In genomic region chr13:46173103-46173502, GRCm38 (mm10) we compare ENCODE assay signal across 15 mouse cellular contexts.
DNase-seq lines count a peak whose midpoint lies in the region; ATAC-seq lines count a peak whose summit lies in the region.
"Had no signal": no experiment of that assay in that cellular context is flagged by ENCODE, and none has a peak within 500 bp of the region (broad histone marks: within the 10 kb centered on the region; RNA-seq: fewer than 3 reads in every experiment).

No protein-coding gene starts in this region.

- H3K9me3 ChIP-seq in midbrain, embryonic 13.5 days: no peaks in the 10 kb centered on the region
- H3K9me3 ChIP-seq in midbrain, embryonic 11.5 days (ENCODE audit: control insufficient read depth, low read length): no peaks in the 10 kb centered on the region
- H3K9me3 ChIP-seq in forebrain, embryonic 16.5 days (ENCODE audit: control insufficient read depth, low read length): no peaks in the 10 kb centered on the region
- H3K9me3 ChIP-seq in midbrain, embryonic 15.5 days: no peaks in the 10 kb centered on the region

- H3K36me3 ChIP-seq in midbrain, embryonic 13.5 days: no peaks in the 10 kb centered on the region
- no peaks in the 10 kb centered on the region for H3K36me3 ChIP-seq in midbrain, embryonic 11.5 days (ENCODE audit: control insufficient read depth, insufficient read depth, low read length)
- H3K36me3 ChIP-seq in forebrain, embryonic 16.5 days (ENCODE audit: control insufficient read depth, insufficient read depth): no peaks in the 10 kb centered on the region
- H3K36me3 ChIP-seq in midbrain, embryonic 15.5 days (replicated peaks): no peaks in the 10 kb centered on the region

- H3K4me2 ChIP-seq in midbrain, embryonic 13.5 days (replicated peaks): no peak overlapping the region
- no peak overlapping the region for H3K4me2 ChIP-seq in midbrain, embryonic 11.5 days
- H3K4me2 ChIP-seq in forebrain, embryonic 16.5 days (ENCODE audit: low read length): peak overlapping the region; percentile 14; the same call in 1 of the 2 replicates
- no peak overlapping the region for H3K4me2 ChIP-seq in midbrain, embryonic 15.5 days

- no peaks in the 10 kb centered on the region for H3K27me3 ChIP-seq in midbrain, embryonic 13.5 days
- H3K27me3 ChIP-seq in midbrain, embryonic 11.5 days (ENCODE audit: control insufficient read depth, insufficient read depth, low read length): no peaks in the 10 kb centered on the region
- H3K27me3 ChIP-seq in forebrain, embryonic 16.5 days (replicated peaks; ENCODE audit: control insufficient read depth, insufficient read depth, low read length): no peaks in the 10 kb centered on the region
- H3K27me3 ChIP-seq in midbrain, embryonic 15.5 days (replicated peaks): no peaks in the 10 kb centered on the region

- ATAC-seq in midbrain, embryonic 13.5 days: peak; percentile 68; the same call in 1 of the 2 replicates
- no peak for ATAC-seq in midbrain, embryonic 11.5 days (ENCODE audit: low FRiP score)
- ATAC-seq in forebrain, embryonic 16.5 days: peak; percentile 84
- peak; percentile 50; the same call in 1 of the 2 replicates for ATAC-seq in midbrain, embryonic 15.5 days (replicated peaks)
- ATAC-seq: activated CD4-positive, CD25-positive, alpha-beta regulatory T cell, adult 4 months had no signal

- DNase-seq in frontal cortex, postnatal 10 days (ENCODE audit: low spot score in 2 of 2): peak; percentile 22 to 35
- no peak for DNase-seq in frontal cortex, postnatal 25 days (ENCODE audit: low spot score in 2 of 2)
- DNase-seq in midbrain, embryonic 11.5 days (ENCODE audit: low spot score, missing footprints): no peak
- no peak for DNase-seq in gastrocnemius, postnatal 36 days
- no peak for DNase-seq in heart, adult 9 months (ENCODE audit: low spot score in 2 of 2)
- DNase-seq: cerebellum, adult 9-10 months; heart, adult 2 months; kidney, adult 8-10 months; liver; thymus, postnatal 36 days had no signal

- no peak overlapping the region for H3K9ac ChIP-seq in midbrain, embryonic 13.5 days (replicated peaks)
- H3K9ac ChIP-seq in midbrain, embryonic 11.5 days (ENCODE audit: low read length): no peak overlapping the region
- no peak overlapping the region for H3K9ac ChIP-seq in forebrain, embryonic 16.5 days (replicated peaks; ENCODE audit: low read depth, low read length)
- H3K9ac ChIP-seq in midbrain, embryonic 15.5 days: no peak overlapping the region

- H3K27ac ChIP-seq in midbrain, embryonic 13.5 days: 0 out of 2 replicates have a peak overlapping the region, but pooled peaks have one; percentile 41
- H3K27ac ChIP-seq in midbrain, embryonic 11.5 days (ENCODE audit: low read depth, low read length): no peak overlapping the region
- H3K27ac ChIP-seq in forebrain, embryonic 16.5 days (ENCODE audit: low read length): no peak overlapping the region
- no peak overlapping the region for H3K27ac ChIP-seq in midbrain, embryonic 15.5 days
- H3K27ac ChIP-seq: heart, adult 2 months; stomach, postnatal 0 days had no signal

- H3K4me1 ChIP-seq in midbrain, embryonic 13.5 days (replicated peaks): peaks cover 8% of the 10 kb centered on the region
- H3K4me1 ChIP-seq in midbrain, embryonic 11.5 days (ENCODE audit: control insufficient read depth, insufficient read depth, low read length): peaks cover 2% of the 10 kb centered on the region; the same call in 1 of the 2 replicates
- peaks cover 7% of the 10 kb centered on the region for H3K4me1 ChIP-seq in forebrain, embryonic 16.5 days (replicated peaks; ENCODE audit: control insufficient read depth, insufficient read depth, low read length)
- peaks cover 4% of the 10 kb centered on the region for H3K4me1 ChIP-seq in midbrain, embryonic 15.5 days

- 11% methylated on average over 8 of the region's 8 CpGs for WGBS in midbrain, embryonic 13.5 days
- WGBS in midbrain, embryonic 11.5 days: 16% methylated on average over 8 of the region's 8 CpGs
- 8% methylated on average over 8 of the region's 8 CpGs for WGBS in forebrain, embryonic 16.5 days
- WGBS in midbrain, embryonic 15.5 days: 13% methylated on average over 8 of the region's 8 CpGs

- intact Hi-C loops in gastrocnemius, postnatal 36 days (cut with DNase I): no loop called here

- no peak overlapping the region for H3K4me3 ChIP-seq in midbrain, embryonic 13.5 days (replicated peaks)
- H3K4me3 ChIP-seq in midbrain, embryonic 11.5 days (ENCODE audit: low read depth, low read length): no peak overlapping the region
- H3K4me3 ChIP-seq in forebrain, embryonic 16.5 days (replicated peaks; ENCODE audit: low read length): no peak overlapping the region
- no peak overlapping the region for H3K4me3 ChIP-seq in midbrain, embryonic 15.5 days
- H3K4me3 ChIP-seq: heart, adult 2 months had no signal

Comparison
In these comparisons a context has a peak if more than half of its experiments do, and no peak if none do; other contexts are left out.
1. DNase-seq: peak in frontal cortex, postnatal 10 days (2 of 2); none in frontal cortex, postnatal 25 days (0 of 2), midbrain, embryonic 11.5 days (single experiment), gastrocnemius, postnatal 36 days (0 of 2) and heart, adult 9 months (0 of 2).